Mouse (Mus musculus) intestine, embryonic 15.5 days (tissue): ENCODE measurements around the gene Acot7. TPM values are rescaled to one million over a fixed set of nuclear protein-coding genes. Genes with fewer than 3 reads are reported as not detected.

ENCODE experiments used
- ATAC-seq: fragments of 200-750 bp; cut with Nextera tagmentation; 2 replicates; pipeline ENCODE4 v1.8.0; 2017; ENCODE audit warnings: moderate TSS enrichment, moderate library complexity
- H3K27ac ChIP-seq: fragments of 300-500 bp; sonication (generic); 2 replicates; pipeline ENCODE4 v1.5.1; 2015; ENCODE audit warnings: mild to moderate bottlenecking, inconsistent platforms
- H3K27me3 ChIP-seq: fragments of 300-500 bp; sonication (generic); replicated peaks from 2 replicates; pipeline ENCODE4 v1.6.1; 2015; ENCODE audit warnings: inconsistent platforms
- H3K36me3 ChIP-seq: fragments of 300-500 bp; sonication (generic); 2 replicates; pipeline ENCODE4 v1.6.1; 2015; ENCODE audit warnings: inconsistent platforms
- H3K4me1 ChIP-seq: fragments of 300-500 bp; sonication (generic); replicated peaks from 2 replicates; pipeline ENCODE4 v1.6.1; 2015; ENCODE audit warnings: inconsistent platforms
- H3K4me2 ChIP-seq: fragments of 300-500 bp; sonication (generic); replicated peaks from 2 replicates; pipeline ENCODE4 v1.6.1; 2015; ENCODE audit warnings: mild to moderate bottlenecking, inconsistent platforms
- H3K4me3 ChIP-seq: fragments of 300-500 bp; sonication (generic); replicated peaks from 2 replicates; pipeline ENCODE4 v1.5.1; 2015; ENCODE audit warnings: inconsistent platforms
- H3K9ac ChIP-seq: fragments of 300-500 bp; sonication (generic); 2 replicates; pipeline ENCODE4 v1.6.1; 2015; ENCODE audit warnings: inconsistent platforms
- H3K9me3 ChIP-seq: fragments of 300-500 bp; sonication (generic); 2 replicates; pipeline ENCODE4 v1.6.1; 2016; ENCODE audit warnings: inconsistent platforms
- WGBS: fragments of 180-500 bp; shearing (Covaris S2); methylation state at CpG from one replicate; pipeline ENCODE4 v1.1.7; 2015; 5-methylcytosine and 5-hydroxymethylcytosine counted together
- polyA plus RNA-seq: library from polyadenylated mRNA; unstranded; fragments of >200 nt; fragmentation: Nextera tagmentation; extraction: Ambion mirVana; gene quantifications from 2 replicates; pipeline ENCODE4 v1.2.1, GENCODE M21; 2015

Acot7 gene
- polyA plus RNA-seq, 1 experiment from 2014 or later: 57.8 TPM

DNA sequence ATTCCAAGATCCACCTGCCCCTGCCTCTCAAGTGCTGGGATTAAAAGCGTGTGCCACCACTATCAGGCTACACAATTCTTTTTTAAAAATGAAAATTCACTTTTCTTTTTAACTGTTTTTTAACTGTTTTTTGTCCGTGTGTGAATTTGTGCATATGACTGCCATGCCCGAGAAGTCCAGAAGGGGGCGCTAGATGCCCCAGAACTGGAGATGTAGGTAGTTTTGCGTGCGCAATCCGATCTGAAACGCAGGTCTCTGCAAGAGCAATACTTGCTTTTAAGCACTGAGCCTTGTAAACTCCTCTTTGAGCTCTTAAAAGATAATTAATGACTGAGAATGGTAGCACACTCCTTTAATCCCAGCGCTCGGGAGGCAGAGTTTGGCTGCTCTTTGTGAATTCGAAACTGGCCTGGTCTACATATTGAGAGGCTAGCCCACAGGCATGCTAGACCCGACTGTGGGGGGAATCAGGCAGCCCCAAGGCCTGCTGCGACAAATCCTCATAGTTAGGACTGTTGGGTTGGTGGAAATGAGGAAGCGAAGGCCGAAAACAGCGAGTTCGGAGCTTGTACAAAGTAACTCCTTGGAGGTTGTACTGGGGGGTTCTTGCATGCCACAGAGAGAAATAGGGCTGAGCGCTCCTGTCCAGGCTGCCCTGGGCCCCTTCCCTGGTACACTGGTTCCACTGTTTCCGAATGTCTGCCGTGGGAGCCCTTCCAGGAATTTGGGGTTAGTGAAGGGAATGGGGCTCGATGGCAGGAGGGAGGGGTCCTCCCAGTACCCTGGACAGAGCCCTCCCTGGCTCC lies 20.0 kb upstream of the Acot7 start:
- H3K36me3 ChIP-seq: no peaks in the 10 kb centered on the region
- WGBS: 14% methylated on average over 21 of the region's 21 CpGs
- no peak overlapping the region for H3K27ac ChIP-seq
- no peaks in the 10 kb centered on the region for H3K9me3 ChIP-seq
- peak overlapping the region; percentile 59 for H3K4me2 ChIP-seq
- no peak overlapping the region for H3K9ac ChIP-seq
- H3K4me3 ChIP-seq: peak overlapping the region; percentile 27
- H3K4me1 ChIP-seq: peaks cover 38% of the 10 kb centered on the region
- no peak for ATAC-seq
- peaks cover 59% of the 10 kb centered on the region for H3K27me3 ChIP-seq

- H3K4me1 ChIP-seq: peaks cover 34% of the 10 kb centered on the region
- peak; percentile 29; the same call in 1 of the 2 replicates for ATAC-seq
- peaks cover 51% of the 10 kb centered on the region for H3K27me3 ChIP-seq
- no peaks in the 10 kb centered on the region for H3K36me3 ChIP-seq
- H3K4me2 ChIP-seq: peak within 1 kb of the TSS; percentile 59
- WGBS: 3% methylated on average over 35 of the region's 35 CpGs
- H3K9me3 ChIP-seq: no peaks in the 10 kb centered on the region
- peak within 1 kb of the TSS; percentile 27 for H3K4me3 ChIP-seq
- H3K9ac ChIP-seq: no peak within 1 kb of the TSS
- H3K27ac ChIP-seq: no peak within 1 kb of the TSS
Measured at GRCm38 (mm10) chr4:152158585-152159284, 19.2 kb upstream of the Acot7 start, which contains the start of gene Hes2. Gene Hes2, plus strand, starts transcription at chr4:152158867.

DNA sequence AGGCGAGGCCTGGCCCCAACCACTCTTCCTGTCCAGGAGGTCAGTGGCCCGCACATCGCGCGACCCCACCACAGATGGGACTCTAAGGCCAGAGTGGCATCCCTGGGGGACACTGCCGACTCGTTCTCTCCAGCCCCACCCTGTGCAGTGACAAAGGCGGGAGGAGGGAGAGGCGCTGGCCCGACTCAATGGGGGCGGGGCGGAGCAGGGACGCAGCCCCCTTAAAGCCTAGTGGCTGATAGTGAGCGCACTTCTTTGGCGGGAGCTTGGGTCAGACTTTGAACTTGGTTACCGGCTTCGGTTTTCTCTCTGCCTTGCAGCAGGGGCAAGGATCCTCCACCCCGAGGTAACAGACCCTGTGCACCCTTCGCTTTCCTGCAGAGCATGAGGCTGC lies 18.7 kb upstream of the Acot7 start:
- peaks cover 34% of the 10 kb centered on the region for H3K4me1 ChIP-seq
- H3K9me3 ChIP-seq: no peaks in the 10 kb centered on the region
- H3K27ac ChIP-seq: no peak overlapping the region
- H3K27me3 ChIP-seq: peaks cover 54% of the 10 kb centered on the region
- peak; percentile 12; the same call in 1 of the 2 replicates for ATAC-seq
- H3K36me3 ChIP-seq: no peaks in the 10 kb centered on the region
- H3K4me2 ChIP-seq: peak overlapping the region; percentile 59
- no peak overlapping the region for H3K9ac ChIP-seq
- peak overlapping the region; percentile 27 for H3K4me3 ChIP-seq
- WGBS: 4% methylated on average over 17 of the region's 19 CpGs

GRCm38 (mm10) chr4:152160748-152161147 lies 17.2 kb upstream of the Acot7 start:
- peaks cover 51% of the 10 kb centered on the region for H3K27me3 ChIP-seq
- no peaks in the 10 kb centered on the region for H3K9me3 ChIP-seq
- 23% methylated on average over 4 of the region's 4 CpGs for WGBS
- peak overlapping the region; percentile 59; the same call in 1 of the 2 replicates for H3K4me2 ChIP-seq
- H3K4me1 ChIP-seq: peaks cover 34% of the 10 kb centered on the region
- H3K4me3 ChIP-seq: no peak overlapping the region
- no peaks in the 10 kb centered on the region for H3K36me3 ChIP-seq
- peak overlapping the region; percentile 33; the same call in 1 of the 2 replicates for H3K27ac ChIP-seq
- no peak overlapping the region for H3K9ac ChIP-seq
- ATAC-seq: peak; percentile 87

DNA sequence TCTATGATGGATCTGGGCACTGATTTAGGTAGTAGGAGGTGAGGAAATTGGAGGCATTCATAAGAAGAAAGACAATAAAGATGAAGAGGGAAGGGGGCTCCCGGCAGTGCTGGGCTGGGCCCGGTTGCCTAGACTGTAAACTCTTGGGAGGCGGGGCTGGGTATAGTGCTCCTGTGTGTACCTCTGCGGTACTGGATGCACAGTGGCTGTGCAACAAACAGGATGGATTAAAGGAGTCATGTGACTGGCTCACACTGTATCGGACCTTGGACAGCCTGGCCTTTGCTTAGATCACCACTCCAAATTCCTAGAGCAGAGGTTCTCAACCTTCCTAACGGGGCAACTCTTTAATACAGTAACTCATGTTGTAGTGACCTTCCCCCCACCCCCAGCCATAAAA lies 16.3 kb upstream of the Acot7 start:
- Histone ChIP-seq H3K4me1 (peaks cover 34% of the 10 kb centered on the region), H3K4me2 (no peak overlapping the region), H3K36me3 (no peaks in the 10 kb centered on the region), H3K4me3 (no peak overlapping the region), H3K27me3 (peaks cover 51% of the 10 kb centered on the region), H3K9ac (no peak overlapping the region), H3K9me3 (no peaks in the 10 kb centered on the region), H3K27ac (no peak overlapping the region)
- ATAC-seq: no peak
- WGBS: 57% methylated on average over 6 of the region's 6 CpGs

GRCm38 (mm10) chr4:152162748-152163147 lies 15.2 kb upstream of the Acot7 start:
- Histone ChIP-seq H3K4me3 (no peak overlapping the region), H3K9ac (no peak overlapping the region), H3K27ac (no peak overlapping the region), H3K4me1 (peaks cover 34% of the 10 kb centered on the region), H3K9me3 (no peaks in the 10 kb centered on the region), H3K36me3 (no peaks in the 10 kb centered on the region), H3K4me2 (no peak overlapping the region), H3K27me3 (peaks cover 44% of the 10 kb centered on the region)
- 81% methylated on average over 2 of the region's 2 CpGs for WGBS
- ATAC-seq: no peak

- Histone ChIP-seq H3K4me3 (no peak overlapping the region), H3K27ac (no peak overlapping the region), H3K4me2 (no peak overlapping the region; the same call in 1 of the 2 replicates), H3K4me1 (peaks cover 9% of the 10 kb centered on the region), H3K36me3 (no peaks in the 10 kb centered on the region), H3K9ac (no peak overlapping the region), H3K27me3 (peaks cover 18% of the 10 kb centered on the region), H3K9me3 (no peaks in the 10 kb centered on the region)
- no peak for ATAC-seq
- 19% methylated on average over 22 of the region's 22 CpGs for WGBS
Measured at GRCm38 (mm10) chr4:152165036-152165931, 12.7 kb upstream of the Acot7 start.

- H3K4me2 ChIP-seq: no peak overlapping the region
- WGBS: 48% methylated on average over 8 of the region's 8 CpGs
- no peak overlapping the region for H3K4me3 ChIP-seq
- H3K27ac ChIP-seq: no peak overlapping the region
- ATAC-seq: no peak
- H3K9me3 ChIP-seq: no peaks in the 10 kb centered on the region
- no peak overlapping the region for H3K9ac ChIP-seq
- peaks cover 3% of the 10 kb centered on the region; the same call in 1 of the 2 replicates for H3K27me3 ChIP-seq
- H3K4me1 ChIP-seq: no peaks in the 10 kb centered on the region
- no peaks in the 10 kb centered on the region for H3K36me3 ChIP-seq
Measured at GRCm38 (mm10) chr4:152168052-152168451, 9.9 kb upstream of the Acot7 start.

GRCm38 (mm10) chr4:152169103-152169502 lies 8.8 kb upstream of the Acot7 start:
- H3K9ac ChIP-seq: no peak overlapping the region
- WGBS: 77% methylated on average over 7 of the region's 7 CpGs
- peaks cover 9% of the 10 kb centered on the region for H3K27me3 ChIP-seq
- no peaks in the 10 kb centered on the region for H3K4me1 ChIP-seq
- H3K36me3 ChIP-seq: no peaks in the 10 kb centered on the region
- H3K9me3 ChIP-seq: no peaks in the 10 kb centered on the region
- H3K27ac ChIP-seq: no peak overlapping the region
- no peak overlapping the region for H3K4me2 ChIP-seq
- no peak for ATAC-seq
- no peak overlapping the region for H3K4me3 ChIP-seq

DNA sequence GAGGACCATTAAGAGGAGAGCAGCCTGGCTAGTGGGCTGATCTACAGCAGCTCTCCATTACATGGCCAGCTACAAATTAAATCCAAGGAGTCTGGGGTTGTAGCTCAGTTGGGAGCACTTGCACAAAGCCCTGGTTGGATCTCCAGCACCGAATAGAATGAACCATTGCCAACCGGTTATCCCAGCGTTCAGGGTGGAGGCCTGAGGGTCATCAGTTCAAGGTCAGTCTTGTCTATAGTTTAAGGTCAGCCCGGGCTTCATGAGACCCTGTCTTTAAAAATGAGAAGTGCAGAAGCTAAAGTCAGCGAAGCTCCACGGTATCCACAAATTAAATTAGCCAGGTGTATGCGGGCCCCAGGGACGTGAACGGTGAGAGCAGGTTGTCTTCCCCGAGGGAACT lies 7.6 kb upstream of the Acot7 start:
- Histone ChIP-seq H3K9ac (no peak overlapping the region), H3K9me3 (no peaks in the 10 kb centered on the region), H3K36me3 (no peaks in the 10 kb centered on the region), H3K4me2 (no peak overlapping the region), H3K27me3 (peaks cover 10% of the 10 kb centered on the region), H3K4me1 (no peaks in the 10 kb centered on the region), H3K27ac (no peak overlapping the region), H3K4me3 (no peak overlapping the region)
- no peak for ATAC-seq
- 79% methylated on average over 10 of the region's 10 CpGs for WGBS

GRCm38 (mm10) chr4:152171543-152171942 lies 6.4 kb upstream of the Acot7 start:
- 87% methylated on average over 6 of the region's 6 CpGs for WGBS
- peaks cover 10% of the 10 kb centered on the region for H3K27me3 ChIP-seq
- H3K4me2 ChIP-seq: no peak overlapping the region
- H3K36me3 ChIP-seq: no peaks in the 10 kb centered on the region
- no peaks in the 10 kb centered on the region for H3K9me3 ChIP-seq
- no peak for ATAC-seq
- H3K9ac ChIP-seq: no peak overlapping the region
- no peak overlapping the region for H3K27ac ChIP-seq
- no peaks in the 10 kb centered on the region for H3K4me1 ChIP-seq
- H3K4me3 ChIP-seq: no peak overlapping the region

DNA sequence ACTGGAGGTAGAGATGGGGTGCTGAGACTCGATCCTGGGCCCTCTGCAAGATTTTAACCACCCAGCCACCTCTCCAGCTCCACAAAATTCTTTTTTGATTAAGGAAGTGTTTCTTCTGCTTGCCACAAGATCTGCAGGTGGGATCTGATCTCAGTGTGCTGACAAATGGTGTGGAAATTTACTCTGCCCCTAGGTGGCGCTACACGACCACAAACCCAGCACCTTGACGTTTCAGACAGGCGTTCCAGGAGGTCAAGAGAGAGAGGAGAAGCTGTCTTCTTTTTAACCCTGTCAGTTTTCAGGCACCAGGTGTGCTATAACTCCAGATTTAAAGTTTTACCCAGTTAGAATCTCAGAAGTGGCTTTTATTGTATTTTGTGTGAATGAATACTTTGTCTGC lies 4.9 kb upstream of the Acot7 start:
- Histone ChIP-seq H3K4me2 (no peak overlapping the region), H3K36me3 (no peaks in the 10 kb centered on the region), H3K4me3 (no peak overlapping the region), H3K9me3 (no peaks in the 10 kb centered on the region), H3K9ac (no peak overlapping the region), H3K4me1 (0 out of 2 replicates have a peak, but pooled peaks cover 3% of the 10 kb centered on the region), H3K27ac (no peak overlapping the region), H3K27me3 (peaks cover 10% of the 10 kb centered on the region)
- WGBS: 0% methylated on average over 5 of the region's 5 CpGs
- no peak for ATAC-seq
